10 mouse cellular contexts compared by ENCODE assay signal in the genomic region with DNA sequence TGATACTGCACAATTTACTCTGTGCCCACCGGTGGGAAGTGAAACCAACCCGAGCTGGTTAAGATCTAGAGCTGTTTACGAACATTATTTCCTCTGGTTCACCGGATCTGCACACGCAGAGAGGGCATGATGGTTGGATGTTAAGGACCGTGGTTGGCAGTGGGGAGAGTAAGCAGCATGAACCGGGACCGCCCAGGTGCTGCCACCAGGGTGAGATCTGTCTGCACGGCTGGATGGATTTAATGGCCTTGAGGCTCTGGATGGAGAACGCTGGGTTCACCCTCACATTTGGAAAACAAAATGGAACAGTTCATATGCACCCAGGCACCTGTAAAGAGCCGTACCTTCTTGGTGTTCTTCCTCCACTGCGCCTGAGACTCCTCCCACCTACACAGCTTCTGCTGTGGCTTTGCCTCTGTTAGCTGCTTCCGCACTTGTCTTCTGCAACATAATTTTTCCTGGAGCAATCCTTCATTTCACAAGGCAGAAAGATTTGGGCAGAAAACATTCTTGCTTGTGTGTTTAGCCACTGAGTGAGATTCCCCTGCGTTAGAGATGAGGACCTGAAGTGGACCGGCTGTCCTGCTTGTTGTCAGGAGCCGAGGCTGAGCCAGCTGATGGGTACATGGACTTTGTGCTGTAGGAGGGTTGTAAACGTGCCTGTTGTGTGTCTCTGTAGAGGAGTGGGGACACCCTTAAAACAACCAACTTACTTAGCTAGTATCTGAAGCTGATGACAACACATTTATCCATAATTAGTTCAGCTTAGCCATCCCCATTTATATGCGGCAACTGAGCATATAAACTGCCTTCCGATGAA. TPM values are rescaled to one million over a fixed set of nuclear protein-coding genes. Genes with fewer than 3 reads are reported as not detected.
A peak's percentile ranks its signal among the peaks of the same experiment; 100 is the strongest.
DNase-seq lines count a peak whose midpoint lies in the region; ATAC-seq and TF ChIP-seq lines count a peak whose summit lies in the region.
"Had no signal": no experiment of that assay in that cellular context is flagged by ENCODE, and none has a peak within 500 bp of the region (broad histone marks: within the 10 kb centered on the region; RNA-seq: fewer than 3 reads in every experiment).

No protein-coding gene starts in this region.

- 71% methylated on average over 19 of the region's 19 CpGs for WGBS in liver, embryonic 15.5 days (ENCODE audit: insufficient replicate concordance)
- WGBS in midbrain, embryonic 16.5 days = 83% methylated on average over 19 of the region's 19 CpGs

- peaks cover 10% of the 10 kb centered on the region; the same call in 1 of the 2 replicates for H3K4me1 ChIP-seq in liver, embryonic 15.5 days (replicated peaks)
- peaks cover 6% of the 10 kb centered on the region for H3K4me1 ChIP-seq in midbrain, embryonic 16.5 days (ENCODE audit: control insufficient read depth, insufficient read depth, low read length)

- no peak overlapping the region for H3K4me3 ChIP-seq in liver, embryonic 15.5 days (replicated peaks)
- H3K4me3 ChIP-seq in midbrain, embryonic 16.5 days (ENCODE audit: low read depth, low read length) = no peak overlapping the region
- H3K4me3 ChIP-seq in gastrocnemius, adult 2 months = no peak overlapping the region
- H3K4me3 ChIP-seq: forebrain, embryonic 12.5 days; heart, embryonic 15.5 days had no signal

- TF ChIP-seq CTCF in gastrocnemius, adult 2 months (IDR thresholded peaks at IDR 0.05) = no peak

- no peak overlapping the region for H3K27ac ChIP-seq in liver, embryonic 15.5 days (replicated peaks)
- no peak overlapping the region for H3K27ac ChIP-seq in midbrain, embryonic 16.5 days (ENCODE audit: low read length)
- no peak overlapping the region for H3K27ac ChIP-seq in gastrocnemius, adult 2 months
- H3K27ac ChIP-seq: forebrain, embryonic 12.5 days; heart, embryonic 15.5 days had no signal

- ATAC-seq in liver, embryonic 15.5 days (ENCODE audit: insufficient read depth) = 0 out of 2 replicates have a peak, but pooled peaks have one; percentile 30
- peak; percentile 70 for ATAC-seq in common myeloid progenitor, adult 5-6 weeks (replicated peaks; ENCODE audit: low read depth, poor library complexity, severe bottlenecking)
- ATAC-seq in midbrain, embryonic 16.5 days = no peak

- H3K4me2 ChIP-seq in liver, embryonic 15.5 days = no peak overlapping the region
- no peak overlapping the region for H3K4me2 ChIP-seq in midbrain, embryonic 16.5 days (ENCODE audit: low read length)
- H3K4me2 ChIP-seq: forebrain, embryonic 12.5 days; heart, embryonic 15.5 days had no signal

- no peak for DNase-seq in liver
- DNase-seq in kidney, postnatal 36 days = peak; percentile 41 to 53
- peak; percentile 75 for DNase-seq in thymus, postnatal 0 days (ENCODE audit: low spot score)
- DNase-seq in gastrocnemius, postnatal 4 days (ENCODE audit: low spot score in 2 of 2) = no peak
- no peak for DNase-seq in gastrocnemius, adult 2 months

- no peaks in the 10 kb centered on the region for H3K9me3 ChIP-seq in liver, embryonic 15.5 days (replicated peaks)
- no peaks in the 10 kb centered on the region for H3K9me3 ChIP-seq in midbrain, embryonic 16.5 days (replicated peaks; ENCODE audit: control insufficient read depth, low read length, poor library complexity, severe bottlenecking)
- H3K9me3 ChIP-seq: forebrain, embryonic 12.5 days; heart, embryonic 15.5 days had no signal

- H3K27me3 ChIP-seq in liver, embryonic 15.5 days = no peaks in the 10 kb centered on the region
- no peaks in the 10 kb centered on the region for H3K27me3 ChIP-seq in midbrain, embryonic 16.5 days (ENCODE audit: control insufficient read depth, insufficient read depth, low read depth, low read length)
- H3K27me3 ChIP-seq: forebrain, embryonic 12.5 days; heart, embryonic 15.5 days had no signal

- peaks cover 16% of the 10 kb centered on the region for H3K36me3 ChIP-seq in liver, embryonic 15.5 days (replicated peaks)
- H3K36me3 ChIP-seq in midbrain, embryonic 16.5 days (ENCODE audit: control insufficient read depth, insufficient read depth, low read length) = peaks cover 11% of the 10 kb centered on the region
- H3K36me3 ChIP-seq: heart, embryonic 15.5 days had no signal

- intact Hi-C loops in gastrocnemius, adult 2 months (cut with DNase I) = loop anchor here (5.0 to 10.0 kb wide), 2 partner anchors 82 to 265 kb away; no protein-coding TSS in a partner anchor

- H3K9ac ChIP-seq in liver, embryonic 15.5 days = no peak overlapping the region
- no peak overlapping the region for H3K9ac ChIP-seq in midbrain, embryonic 16.5 days (ENCODE audit: low read depth, low read length)
- H3K9ac ChIP-seq: forebrain, embryonic 12.5 days; heart, embryonic 15.5 days had no signal

RNA-seq across cellular contexts. Expression of gene Klhl42, which starts 8.5 kb away (rescaled TPM):
- 1.8 and 1.9 TPM in 2 replicates for polyA plus RNA-seq in liver, embryonic 15.5 days (2015; fragmentation: Nextera tagmentation; extraction: Ambion mirVana)
- total RNA-seq in common myeloid progenitor, adult 5-6 weeks (2017) = 7.8 and 9.9 TPM in 2 replicates
- polyA plus RNA-seq in thymus, postnatal 0 days (2015; fragmentation: Nextera tagmentation; extraction: Ambion mirVana) = 7.3 and 7.7 TPM in 2 replicates
- polyA plus RNA-seq in midbrain, embryonic 16.5 days (2015; fragmentation: Nextera tagmentation; extraction: Ambion mirVana) = 7.2 and 7.7 TPM in 2 replicates
- total RNA-seq in gastrocnemius, postnatal 4 days (2021) = 1 to 10 TPM; 9.4 to 9.7 TPM
- 1 to 10 TPM; 1.7 to 2.2 TPM for total RNA-seq in gastrocnemius, adult 2 months (2021)

RNA-seq across cellular contexts. Expression of gene Mansc4, which starts 12.8 kb away (rescaled TPM):
- polyA plus RNA-seq in liver, embryonic 15.5 days (2015; fragmentation: Nextera tagmentation; extraction: Ambion mirVana) = 0.08 TPM in 1 of 2 replicates, not detected in the other
- not detected in 2 replicates for total RNA-seq in common myeloid progenitor, adult 5-6 weeks (2017)
- 2.3 and 2.4 TPM in 2 replicates for polyA plus RNA-seq in thymus, postnatal 0 days (2015; fragmentation: Nextera tagmentation; extraction: Ambion mirVana)
- 0.56 and 0.75 TPM in 2 replicates for polyA plus RNA-seq in midbrain, embryonic 16.5 days (2015; fragmentation: Nextera tagmentation; extraction: Ambion mirVana)
- total RNA-seq in gastrocnemius, postnatal 4 days (2021) = under 1 TPM in 1 of 2 experiments, not detected in 1; 0.32 TPM
- total RNA-seq in gastrocnemius, adult 2 months (2021) = not detected

RNA-seq across cellular contexts. Expression of gene Mrps35, which starts 57.1 kb away (rescaled TPM):
- polyA plus RNA-seq in liver, embryonic 15.5 days (2015; fragmentation: Nextera tagmentation; extraction: Ambion mirVana) = 50.2 and 51.2 TPM in 2 replicates
- total RNA-seq in common myeloid progenitor, adult 5-6 weeks (2017) = 66.5 and 103 TPM in 2 replicates
- 105 and 111 TPM in 2 replicates for polyA plus RNA-seq in thymus, postnatal 0 days (2015; fragmentation: Nextera tagmentation; extraction: Ambion mirVana)
- 66.1 and 67.6 TPM in 2 replicates for polyA plus RNA-seq in midbrain, embryonic 16.5 days (2015; fragmentation: Nextera tagmentation; extraction: Ambion mirVana)
- 10 to 100 TPM; 95.5 to 99.8 TPM for total RNA-seq in gastrocnemius, postnatal 4 days (2021)
- total RNA-seq in gastrocnemius, adult 2 months (2021) = 10 to 100 TPM; 37.4 to 52.4 TPM

Comparison
In these comparisons a context has a peak if more than half of its experiments do, and no peak if none do; other contexts are left out.
1. DNase-seq: peak in kidney, postnatal 36 days (2 of 2) and thymus, postnatal 0 days (single experiment); none in liver (single experiment), gastrocnemius, postnatal 4 days (0 of 2) and gastrocnemius, adult 2 months (single experiment).